Mouse (Mus musculus) cerebellum, adult 8-10 months (tissue): Measurements from ENCODE around the gene Med13l.

Experiments used
- DNase-seq: peaks from one replicate; pipeline ENCODE4 v3.0.0; 2022

Gene Med13l

DNA sequence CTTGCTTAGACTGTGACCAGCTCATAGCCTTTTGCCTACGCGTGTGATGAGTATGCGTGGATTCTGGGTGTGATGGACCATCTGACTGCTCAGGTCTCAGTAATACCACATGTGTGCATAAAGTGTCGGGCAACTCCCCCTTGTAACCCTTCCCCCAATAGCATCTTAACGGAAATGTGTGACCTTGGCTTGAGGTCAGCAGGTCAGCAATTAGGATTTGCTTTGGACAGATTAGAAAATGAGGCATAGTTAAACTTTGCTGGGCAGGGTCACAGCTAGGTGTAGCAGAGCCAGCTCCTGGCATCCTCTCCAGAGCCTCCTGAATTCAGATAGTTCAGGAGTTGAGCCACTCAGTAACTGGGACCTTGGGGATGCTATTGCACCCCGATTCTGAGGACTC lies 1.6 kb upstream of the Med13l start:
- DNase-seq: no peak

DNA sequence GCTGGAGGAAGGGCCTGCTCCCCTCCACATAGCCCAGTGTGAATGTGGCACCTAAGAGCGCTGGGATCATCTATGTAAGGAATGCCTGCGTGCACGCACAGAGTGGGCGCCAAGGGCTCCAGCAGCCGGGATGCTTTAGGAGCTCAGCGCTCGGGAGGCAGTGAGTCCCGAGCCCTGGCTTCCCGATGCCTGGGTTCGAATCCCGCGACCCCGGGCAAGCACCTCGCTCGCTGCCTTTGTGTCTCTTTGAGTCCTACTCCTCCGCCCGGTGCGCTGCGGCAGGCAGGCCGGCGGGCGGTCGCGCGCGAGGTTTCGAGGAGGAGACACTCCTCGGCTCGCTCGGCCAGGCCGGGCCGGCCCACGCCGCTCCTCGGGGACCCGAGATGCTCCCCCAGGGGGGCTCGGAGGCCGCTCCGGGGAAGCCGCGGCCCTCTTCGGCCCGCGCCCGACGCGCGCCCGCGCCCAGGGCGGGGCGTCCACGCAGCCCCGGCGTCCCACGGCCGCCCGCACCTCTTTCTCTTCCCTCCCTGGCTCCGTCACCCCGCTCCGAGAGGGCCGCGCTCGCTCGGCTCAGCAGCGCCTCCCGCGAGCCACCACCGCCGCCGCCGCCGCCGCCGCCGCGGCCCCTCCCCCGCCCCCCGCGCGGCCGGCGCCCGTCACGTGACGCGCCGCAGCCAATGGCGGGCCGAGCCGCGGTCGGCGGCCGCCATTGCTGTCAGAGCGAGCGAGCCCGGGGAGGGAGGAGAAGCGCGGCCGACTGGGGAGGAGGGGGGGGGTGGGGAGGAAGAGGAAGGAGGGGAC lies 695 bp upstream of the Med13l start:
- DNase-seq: peak; percentile 84

DNA sequence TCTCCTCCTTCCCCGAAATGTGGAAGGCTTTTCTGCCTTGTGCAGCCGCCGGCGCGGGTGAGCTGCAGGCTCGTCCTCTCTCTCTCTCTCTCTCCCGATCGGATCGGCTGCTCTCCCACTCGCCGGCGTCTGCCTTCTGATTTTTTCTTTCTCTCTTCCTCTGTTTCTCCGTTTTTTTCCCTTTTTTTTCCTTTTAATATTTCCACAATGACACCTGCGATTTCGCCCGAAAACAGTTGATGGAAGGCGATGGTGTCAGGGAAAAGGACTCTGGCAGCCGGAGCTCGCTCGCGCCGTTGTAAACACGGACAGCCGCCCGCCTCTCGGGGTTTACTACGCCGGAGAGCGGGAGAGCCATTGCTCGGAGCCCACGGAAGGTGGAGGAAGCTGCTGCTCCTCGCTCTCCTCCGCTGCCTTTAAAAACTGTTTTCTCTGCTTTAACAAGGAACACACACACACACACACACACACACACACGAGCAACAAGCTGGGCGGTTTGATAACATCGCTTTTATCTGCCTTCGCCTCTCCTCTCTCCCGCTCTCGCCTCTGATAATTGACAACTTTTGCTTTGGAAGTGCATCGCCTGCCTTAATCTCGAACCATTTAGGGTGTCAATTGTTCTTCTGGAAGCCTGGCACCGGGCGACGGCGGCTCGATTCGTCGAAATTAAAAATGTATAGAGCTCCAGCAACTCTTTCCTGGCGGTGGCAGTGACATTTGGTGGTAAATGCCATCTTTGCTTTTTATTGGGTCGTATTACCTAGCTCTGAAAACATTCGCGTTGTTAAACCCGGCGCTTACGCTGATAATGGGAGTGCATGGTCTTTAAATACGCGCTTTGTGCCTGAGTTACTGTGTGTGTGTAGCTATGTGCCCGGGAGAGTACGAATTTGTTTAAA lies 858 bp downstream of the Med13l start:
- DNase-seq: no peak

DNA sequence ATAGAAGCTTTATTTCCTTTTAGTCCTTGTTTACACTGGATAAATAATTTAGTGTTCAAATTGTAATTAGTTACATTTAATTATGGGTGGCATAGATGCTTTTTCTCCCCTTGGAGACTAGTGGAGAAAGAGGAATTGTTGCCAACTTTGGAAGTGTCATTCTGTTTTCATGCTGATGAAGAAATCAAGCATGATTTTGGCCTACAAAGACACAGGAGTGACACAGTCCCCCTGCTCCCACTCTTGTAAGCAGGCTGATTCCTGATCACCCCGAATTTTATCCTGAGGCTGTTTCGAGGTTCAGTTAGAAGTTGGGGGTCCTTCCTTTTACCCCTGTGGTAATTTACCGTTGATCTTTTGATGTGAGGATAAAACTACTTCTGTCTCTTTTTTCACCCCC lies 1.7 kb downstream of the Med13l start:
- DNase-seq: peak; percentile 6

DNA sequence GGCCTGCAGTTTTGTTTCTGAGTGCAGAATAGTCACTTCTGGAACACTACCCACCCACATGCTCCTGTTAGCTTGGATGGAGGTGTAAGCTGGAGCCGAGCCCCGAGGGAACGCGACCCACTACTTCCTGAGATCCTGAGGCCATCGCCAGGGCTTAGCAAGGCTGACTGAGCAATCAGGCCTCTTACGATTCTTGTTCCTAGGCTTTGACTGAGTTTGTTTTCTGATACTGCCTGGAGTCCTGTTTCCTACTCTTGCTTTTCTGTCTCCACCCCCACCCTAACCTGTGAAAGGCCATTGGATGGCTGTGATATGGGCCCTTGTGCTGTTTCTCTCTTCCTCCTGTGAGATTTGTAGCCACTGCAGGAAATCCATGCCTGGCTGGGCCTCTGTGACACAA lies 3.1 kb downstream of the Med13l start:
- peak; percentile 7 for DNase-seq

DNA sequence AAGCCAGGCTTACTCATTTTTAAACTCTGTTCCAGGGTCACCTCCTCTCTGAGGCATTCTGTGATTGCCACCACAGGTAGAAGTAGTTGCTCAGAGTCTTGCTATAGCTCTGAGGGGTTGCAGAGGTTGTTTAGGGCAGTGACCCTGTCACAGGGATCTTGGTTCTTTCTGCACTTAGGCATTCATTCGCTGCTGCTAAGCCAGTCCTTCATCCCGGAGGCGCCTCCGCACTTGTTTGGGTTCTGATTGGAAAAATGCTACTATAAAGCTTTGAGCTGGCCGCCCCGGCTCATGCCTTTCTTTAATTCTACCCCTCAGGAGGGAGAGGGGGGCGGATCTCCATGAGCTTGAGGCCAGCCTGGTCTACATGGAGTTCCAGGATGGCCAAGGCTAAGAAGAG lies 6.9 kb downstream of the Med13l start:
- DNase-seq: peak; percentile 2

DNA sequence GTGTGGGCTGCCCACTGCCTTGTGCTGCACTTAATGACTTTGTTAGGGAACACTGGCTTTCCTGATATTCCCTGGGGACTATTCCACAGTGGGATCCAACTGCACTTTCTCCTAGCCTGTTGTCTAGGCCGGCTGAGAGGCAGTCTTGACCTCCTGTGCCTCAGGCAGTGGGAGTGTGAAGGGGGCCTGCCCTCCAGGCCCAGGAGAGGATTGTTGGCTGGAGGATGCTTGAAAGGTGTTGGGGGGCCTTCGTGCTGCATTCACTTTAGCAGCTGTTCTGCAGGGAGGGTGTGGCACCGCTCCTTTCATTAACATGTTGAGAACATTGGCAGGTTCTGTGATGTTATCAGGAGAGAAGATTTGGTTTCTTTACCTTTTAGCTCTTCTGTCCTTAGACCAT lies 8.5 kb downstream of the Med13l start:
- DNase-seq: no peak

DNA sequence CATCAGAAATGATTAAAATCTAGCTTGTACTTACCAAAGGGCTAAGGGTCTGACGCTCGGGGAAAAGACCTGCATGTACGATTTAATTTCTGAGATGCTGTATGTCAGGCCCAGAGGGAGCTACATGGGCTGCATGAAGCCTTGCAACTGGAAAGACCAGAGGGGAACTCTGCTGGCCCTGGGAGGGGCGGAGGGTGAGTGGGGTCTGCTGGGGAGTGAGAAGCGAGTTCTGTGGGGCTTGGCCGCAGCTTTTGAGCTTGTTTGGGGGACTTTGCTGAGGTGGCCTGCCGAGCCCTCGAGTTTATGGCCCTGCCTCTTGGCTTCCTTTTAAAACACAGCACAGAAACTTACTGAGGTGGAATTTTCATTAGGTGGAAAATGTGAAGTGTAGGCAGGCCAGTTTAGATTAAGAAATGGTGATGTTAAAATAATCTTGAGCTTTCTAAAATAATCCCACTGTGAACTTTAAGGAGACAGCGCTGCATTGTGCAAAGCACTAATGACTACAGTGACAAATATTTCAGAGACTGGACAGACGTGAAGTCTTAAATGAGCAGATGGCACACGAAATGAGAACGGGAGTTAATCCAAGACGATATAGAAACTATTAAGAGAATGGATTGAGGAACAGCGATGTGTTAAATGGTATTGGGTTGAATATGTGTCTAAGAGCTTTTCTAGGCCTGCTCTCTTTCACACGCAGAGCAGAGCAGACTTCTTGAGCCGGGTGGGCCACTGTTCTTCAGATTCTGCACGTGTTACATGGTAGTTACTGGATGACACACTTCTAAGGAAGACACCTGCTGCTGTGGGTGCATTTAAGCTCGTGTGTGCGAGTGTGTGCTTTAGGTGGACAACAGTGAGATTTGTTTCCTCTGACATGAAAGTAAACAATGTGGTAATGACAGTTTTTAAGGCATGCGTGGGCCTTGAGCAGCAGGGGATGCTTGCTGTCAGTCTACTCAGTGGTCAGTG lies 9.4 kb downstream of the Med13l start:
- no peak for DNase-seq

DNA sequence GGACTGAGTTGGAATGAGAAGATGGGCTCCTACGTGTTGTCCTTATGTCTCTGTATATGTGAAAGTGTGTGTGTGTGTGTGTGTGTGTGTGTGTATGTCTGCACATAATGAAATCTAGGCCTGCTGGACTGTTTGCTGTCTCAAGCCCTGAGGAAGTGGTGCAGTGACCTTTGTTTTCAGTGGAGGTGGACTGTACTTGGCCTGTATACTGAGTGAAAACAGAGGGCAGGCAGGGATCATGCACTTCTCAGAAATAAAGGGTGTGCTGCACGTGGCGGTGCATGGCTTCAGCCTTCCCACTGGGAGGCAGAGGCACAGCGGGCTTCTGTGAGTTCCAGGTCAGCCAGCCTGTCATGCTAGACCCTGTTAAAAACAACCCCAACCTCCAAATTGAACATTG lies 11.0 kb downstream of the Med13l start:
- no peak for DNase-seq

DNA sequence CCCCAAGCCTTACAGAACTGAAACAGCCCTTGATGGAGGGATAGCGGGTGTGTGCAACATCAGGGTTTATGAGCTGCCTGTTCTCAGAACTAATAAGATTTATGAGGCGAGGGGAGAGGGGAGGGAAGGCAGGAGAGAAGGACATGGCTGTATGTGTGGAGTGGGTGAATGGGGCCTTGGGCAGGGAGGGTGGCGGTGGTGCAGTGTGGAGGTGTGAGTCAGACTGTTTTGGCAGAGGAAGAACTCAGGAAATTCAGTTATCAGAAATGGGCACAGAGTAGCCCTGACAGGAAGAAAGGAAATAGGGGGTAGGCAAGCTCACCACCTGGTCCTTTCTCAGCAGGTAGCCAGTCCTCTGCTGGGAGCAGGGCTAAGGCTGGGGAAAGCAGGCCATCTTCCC lies 13.8 kb downstream of the Med13l start:
- DNase-seq: peak; percentile 64

DNA sequence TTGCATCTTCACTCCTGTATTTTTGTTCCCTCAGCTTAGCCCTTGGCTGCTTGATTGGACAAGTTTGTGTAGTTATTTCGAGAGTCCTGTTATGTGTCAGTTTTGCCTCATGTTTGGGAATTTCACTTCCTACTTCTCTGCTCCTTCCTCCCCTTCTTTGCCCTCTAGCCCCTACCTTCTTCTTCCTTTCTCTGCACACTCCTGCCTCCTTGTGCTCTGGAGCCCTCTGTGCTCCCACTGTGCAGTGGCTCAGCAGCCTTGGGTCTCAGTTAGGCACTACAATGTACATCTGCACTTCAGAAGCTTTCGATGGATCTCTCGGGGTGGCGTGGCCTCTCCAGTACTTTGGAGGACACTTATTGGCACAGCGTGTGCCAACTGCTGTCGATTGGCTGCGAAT lies 14.5 kb downstream of the Med13l start:
- DNase-seq: no peak

DNA sequence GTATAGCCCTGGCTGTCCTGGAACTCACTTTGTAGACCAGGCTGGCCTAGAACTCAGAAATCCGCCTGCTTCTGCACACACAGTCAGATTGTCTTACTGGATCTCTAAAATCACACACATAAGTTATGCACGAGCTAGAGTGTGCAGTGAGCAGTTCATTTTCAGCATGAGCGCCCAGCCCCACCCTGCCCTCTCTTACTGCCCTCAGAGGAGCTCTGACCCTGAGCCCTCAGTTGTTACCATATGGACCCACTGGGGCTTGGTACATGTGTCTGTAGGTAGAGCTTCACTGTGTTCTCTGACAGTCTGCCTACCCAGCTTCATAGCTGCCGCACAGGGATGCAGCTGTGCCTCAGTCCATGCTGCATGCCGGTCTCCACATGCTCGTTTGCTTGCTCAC lies 15.4 kb downstream of the Med13l start:
- DNase-seq: no peak

DNA sequence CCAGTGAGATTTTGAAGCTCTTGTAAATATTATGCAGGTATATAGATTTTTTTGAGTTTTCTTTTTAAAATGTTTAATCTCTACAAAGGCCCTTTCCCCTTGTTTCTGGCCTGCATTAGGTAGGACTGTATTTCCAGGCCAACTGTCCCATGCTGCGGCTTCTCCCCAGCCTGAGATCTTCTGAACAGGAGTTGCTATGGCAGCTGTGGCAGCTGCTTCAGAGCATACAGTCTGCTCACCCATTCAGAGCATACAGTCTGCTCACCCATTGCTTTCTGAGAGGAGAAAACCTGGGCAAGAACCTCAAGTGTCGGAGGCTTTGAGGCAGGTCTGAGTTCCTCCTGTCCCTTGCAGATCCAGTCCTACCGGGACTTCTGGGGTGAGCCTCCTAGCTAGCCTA lies 16.3 kb downstream of the Med13l start:
- no peak for DNase-seq

DNA sequence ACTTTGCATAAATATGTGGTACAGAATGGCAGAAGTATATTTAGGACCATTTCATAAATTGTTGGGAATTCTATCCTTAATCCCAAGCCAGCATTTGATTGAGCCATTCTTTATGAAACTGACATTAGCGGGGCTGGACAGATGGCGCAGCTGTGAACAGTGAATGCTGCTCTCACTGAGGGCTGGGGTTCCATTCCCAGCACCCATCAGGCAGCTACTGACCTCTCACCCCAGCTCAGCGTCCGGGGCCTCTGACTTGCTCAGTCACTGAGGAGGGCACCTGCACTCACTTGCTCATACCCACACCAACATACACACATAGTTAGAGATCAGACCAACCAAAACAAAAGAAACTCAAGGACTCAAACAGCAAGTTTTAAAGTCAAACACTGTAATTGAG lies 24.9 kb downstream of the Med13l start:
- no peak for DNase-seq

DNA sequence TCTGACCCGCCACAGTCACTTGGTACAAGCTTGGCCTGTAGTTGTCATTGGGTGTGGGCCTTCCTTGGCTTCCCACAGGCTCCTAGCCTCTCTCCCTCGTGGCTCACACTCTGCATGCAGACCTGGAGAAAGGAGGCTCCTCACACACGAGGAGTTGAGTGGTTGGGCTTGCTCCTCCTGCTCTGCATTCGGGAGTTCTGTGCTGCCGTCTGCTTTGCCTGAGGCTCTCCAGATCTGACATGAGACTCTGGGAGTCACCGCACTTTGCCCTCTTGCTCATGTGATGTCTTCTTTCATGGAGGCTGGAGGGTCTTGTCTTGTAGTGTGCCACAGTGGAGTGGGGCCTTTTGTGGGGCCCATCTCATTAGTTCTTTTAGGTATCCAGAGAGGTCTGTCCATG lies 26.1 kb downstream of the Med13l start:
- DNase-seq: no peak

DNA sequence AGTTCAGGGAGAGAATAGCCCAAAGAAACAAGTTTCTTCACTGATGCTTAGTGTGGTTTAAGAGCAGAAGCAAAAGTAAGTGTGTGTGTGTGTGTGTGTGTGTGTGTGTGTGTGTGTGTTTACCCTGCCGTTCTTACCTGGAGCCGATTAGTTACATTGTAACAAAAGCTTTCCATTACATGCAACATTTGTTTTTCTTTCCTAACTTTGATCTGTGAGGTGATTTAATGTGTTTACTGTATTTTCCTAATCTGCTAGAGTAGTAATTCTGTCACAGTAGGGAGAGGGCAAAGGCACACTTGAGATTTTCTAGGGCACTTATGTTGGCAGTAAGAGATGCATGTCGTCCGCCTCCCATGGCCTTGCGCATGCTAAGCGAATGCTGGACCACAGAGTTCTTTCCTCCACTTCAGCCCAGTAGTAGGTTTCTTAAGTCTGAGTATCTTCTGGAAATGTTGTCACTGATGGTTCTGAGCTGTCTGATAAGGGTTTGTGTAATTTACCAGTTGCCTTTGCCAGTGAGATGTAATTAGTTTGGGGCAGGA lies 28.0 kb downstream of the Med13l start:
- DNase-seq: no peak

DNA sequence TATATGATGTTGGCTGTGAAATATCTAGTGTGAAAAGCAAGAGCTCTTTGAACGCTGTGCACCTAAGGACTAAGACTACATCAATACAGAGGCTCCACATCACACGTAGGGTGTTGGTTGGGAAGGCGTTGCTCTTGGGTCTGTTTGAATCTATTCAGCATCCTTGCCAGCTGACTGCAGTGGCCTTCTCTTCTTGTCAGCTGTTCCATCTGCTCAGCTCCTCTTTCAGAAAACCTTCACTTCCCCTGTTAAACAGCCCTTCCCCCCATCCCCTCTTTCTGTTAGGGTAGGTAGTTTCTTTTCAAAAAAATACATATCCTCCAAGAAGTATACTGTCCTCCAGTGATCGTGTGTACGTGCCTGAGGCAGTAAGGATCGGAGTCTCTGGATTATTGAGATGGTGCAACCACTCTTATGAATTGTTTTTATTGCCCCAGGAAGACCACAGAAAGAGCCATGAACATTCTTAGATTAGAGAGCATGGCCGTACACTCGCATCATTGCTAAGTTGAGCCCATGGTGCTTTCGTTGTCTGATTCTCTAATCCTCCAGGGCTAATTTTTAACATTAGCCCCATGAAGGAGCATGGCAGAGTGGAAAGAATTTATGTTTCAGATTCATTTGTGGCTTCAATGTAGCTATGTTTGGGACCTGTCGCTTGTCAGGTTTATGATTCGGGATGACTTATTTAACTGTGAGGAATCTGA lies 28.9 kb downstream of the Med13l start:
- no peak for DNase-seq

DNA sequence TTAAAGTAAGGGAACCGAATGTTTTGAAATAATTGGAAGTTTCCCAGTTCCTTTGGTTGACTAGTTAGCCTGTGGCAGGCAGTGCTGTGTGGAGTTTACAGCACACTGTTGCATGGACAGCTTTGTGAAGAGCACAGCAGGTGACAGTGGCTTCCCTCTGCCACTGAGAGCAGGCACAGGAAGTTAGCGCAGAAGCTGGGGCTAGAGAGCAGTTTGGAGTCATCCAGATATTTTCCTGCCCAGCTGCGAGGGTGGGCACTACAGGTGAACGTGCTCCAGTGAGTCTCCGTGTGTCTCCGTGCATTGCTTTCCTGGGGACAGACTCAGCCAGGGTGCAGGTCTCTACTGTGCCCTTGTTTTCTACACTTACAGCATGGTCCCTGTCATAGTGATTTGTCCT lies 30.4 kb downstream of the Med13l start:
- DNase-seq: no peak

DNA sequence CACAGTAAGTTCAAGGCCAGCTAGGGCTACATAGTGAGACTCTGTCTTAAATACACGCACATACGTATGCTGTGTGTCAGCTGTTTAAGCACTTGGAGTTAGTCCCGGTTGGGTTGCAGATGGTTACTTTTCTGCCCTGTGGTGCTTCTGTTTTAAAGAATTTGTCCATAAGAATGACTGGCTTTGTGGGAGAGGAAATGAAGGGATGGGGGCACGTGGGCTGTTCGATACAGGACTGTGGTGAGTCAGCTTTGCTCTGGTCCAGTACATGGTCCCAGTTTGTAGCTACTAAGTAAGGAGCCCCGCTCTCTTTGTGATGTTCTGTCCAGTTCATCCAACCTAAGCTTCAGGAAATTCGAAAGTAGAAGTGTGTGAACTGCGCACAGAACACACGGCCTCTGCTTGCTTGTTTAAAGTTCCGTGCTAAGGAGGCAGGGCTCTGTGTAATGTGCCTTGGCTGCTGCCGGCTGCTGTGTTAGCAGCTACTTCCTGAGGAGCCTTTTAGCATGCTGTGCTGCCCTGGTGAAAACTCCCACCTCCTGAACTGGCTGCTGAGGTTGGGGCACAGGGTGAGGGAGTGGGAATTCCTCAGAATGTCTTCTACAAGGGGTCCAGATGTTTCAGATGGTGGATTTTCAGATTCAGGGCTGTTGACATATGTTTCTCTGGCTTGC lies 31.5 kb downstream of the Med13l start:
- DNase-seq: no peak

DNA sequence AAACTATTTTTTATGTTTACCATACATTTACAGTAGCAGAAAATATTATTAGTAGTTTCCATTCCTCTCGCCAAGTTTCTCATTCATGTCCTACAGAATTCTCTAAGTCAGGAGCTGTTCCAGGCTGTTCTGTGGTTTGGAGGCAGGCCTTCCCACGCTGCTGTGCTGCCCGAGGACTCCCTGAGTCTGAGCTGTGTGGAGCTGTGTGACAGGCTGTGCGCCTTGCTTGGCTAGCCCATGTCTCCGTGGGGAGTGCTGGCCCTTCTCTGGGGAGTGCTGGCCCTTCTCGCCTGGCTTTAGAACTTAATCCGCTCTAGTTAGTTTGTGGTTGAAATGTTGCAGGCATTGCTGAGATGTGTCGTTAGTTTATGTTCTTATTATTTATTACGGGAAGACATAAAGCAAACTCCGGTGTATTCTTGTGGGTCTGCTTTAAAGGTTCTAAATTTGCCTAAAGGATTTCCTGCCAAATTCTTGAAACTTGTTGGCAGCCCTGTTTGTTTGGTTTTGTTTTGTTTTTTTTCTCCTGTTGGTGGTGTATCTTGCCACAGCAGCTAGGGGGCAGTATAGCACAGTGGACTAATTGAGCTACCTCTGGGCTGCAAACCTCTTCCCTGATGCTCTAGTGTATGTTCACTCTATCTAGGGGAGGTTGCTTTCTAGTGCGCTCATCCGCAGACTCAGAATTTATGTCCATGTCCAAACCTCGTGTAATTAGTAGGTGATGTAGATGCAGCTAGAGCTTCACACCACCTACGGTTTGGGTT lies 34.2 kb downstream of the Med13l start:
- peak; percentile 69 for DNase-seq

DNA sequence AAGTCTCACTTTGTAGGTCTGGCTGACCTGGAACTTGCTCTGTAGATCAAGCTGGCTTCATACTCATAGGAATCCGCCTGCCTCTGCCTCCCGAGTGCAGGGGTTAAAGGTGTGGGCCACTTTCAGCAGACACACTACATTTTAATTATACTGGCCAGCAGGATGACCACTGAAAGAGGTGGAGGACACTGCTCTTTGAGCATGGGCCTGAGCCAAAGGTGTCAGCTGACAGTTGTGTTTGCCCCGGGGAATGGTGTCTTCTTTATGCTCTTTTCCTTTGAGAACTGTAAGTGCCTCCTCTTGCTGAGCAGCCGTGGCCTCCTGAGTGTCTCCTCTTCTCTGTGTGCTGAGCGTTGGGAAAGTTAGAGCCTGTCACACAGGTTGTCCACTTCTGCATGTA lies 35.4 kb downstream of the Med13l start:
- no peak for DNase-seq
